Mouse (Mus musculus) retina, embryonic 14.5 days (tissue): ENCODE results near the gene Ppfia4.
"Not testable (repeated sequence)": the region's sequence is repeated elsewhere in the genome, so short reads cannot be mapped to it uniquely, and the experiment has no call there.

Experiments used
- DNase-seq: peaks from one replicate; pipeline ENCODE4 v3.0.0-alpha.2; 2015; ENCODE audit warnings: low spot score

Ppfia4 gene

GRCm38 (mm10) chr1:134272754-134273250 is 59.9 kb downstream of the Ppfia4 start:
- no peak for DNase-seq

- no peak for DNase-seq
These were observed 62.7 kb downstream of the Ppfia4 start for GRCm38 (mm10) chr1:134270026-134270425.

GRCm38 (mm10) chr1:134265797-134266196 is 66.9 kb downstream of the Ppfia4 start:
- no peak for DNase-seq

- DNase-seq = no peak
These were observed 68.4 kb downstream of the Ppfia4 start for GRCm38 (mm10) chr1:134264341-134264740.

GRCm38 (mm10) chr1:134249681-134250080 is 83.0 kb downstream of the Ppfia4 start:
- not testable (repeated sequence) for DNase-seq
